Mouse (Mus musculus) CD8-positive naive resting alpha-beta T cell, adult 2 months (primary cell): Measurements from ENCODE around the gene 1110032A03Rik.

Experiments
- DNase-seq, 2 experiments: peaks; one replicate each; pipeline ENCODE4 v3.0.0; 2022; ENCODE audit warnings: low read depth in 2 of 2, low spot score in 2 of 2

The 1110032A03Rik gene

GRCm38 (mm10) chr9:50774026-50774462, 1.3 kb downstream of the 1110032A03Rik start:
- DNase-seq = no peak

GRCm38 (mm10) chr9:50770011-50770410, 5.3 kb downstream of the 1110032A03Rik start:
- no peak for DNase-seq

GRCm38 (mm10) chr9:50768107-50769002, 7.0 kb downstream of the 1110032A03Rik start, which contains the start of gene Fdxacb1:
Fdxacb1 (plus strand) TSS chr9:50768236.
- DNase-seq = peak; percentile 94 to 98

DNA sequence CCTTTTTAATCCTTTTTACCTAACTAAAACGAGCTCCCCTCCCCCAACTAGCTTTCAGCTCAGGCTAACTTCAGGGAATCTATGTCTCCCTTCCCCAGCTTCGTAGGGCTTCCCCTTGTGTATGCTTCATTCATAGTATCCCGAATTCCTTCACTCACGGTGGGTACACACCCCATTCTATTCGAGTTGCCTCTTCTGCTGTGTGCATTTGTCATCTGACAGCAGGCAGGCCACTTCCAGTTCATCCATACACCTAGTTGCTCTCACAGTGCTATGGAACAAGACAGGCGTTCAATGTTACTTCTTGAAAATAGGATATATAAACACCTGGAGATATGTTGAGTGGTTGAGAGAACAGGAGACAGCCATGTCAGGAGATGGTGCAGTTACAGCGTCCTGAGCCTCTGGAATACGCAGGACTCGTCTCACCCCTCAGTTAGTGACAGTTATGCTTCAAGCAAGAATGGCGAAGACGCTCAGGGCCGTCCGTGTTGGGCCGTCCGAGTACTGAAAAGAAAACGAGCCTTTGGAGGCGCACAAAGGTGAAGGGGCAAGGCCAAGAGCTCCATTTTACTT, 7.7 kb downstream of the 1110032A03Rik start:
- DNase-seq = no peak

- no peak for DNase-seq
Measured at GRCm38 (mm10) chr9:50763331-50763730, 12.0 kb downstream of the 1110032A03Rik start.

DNA sequence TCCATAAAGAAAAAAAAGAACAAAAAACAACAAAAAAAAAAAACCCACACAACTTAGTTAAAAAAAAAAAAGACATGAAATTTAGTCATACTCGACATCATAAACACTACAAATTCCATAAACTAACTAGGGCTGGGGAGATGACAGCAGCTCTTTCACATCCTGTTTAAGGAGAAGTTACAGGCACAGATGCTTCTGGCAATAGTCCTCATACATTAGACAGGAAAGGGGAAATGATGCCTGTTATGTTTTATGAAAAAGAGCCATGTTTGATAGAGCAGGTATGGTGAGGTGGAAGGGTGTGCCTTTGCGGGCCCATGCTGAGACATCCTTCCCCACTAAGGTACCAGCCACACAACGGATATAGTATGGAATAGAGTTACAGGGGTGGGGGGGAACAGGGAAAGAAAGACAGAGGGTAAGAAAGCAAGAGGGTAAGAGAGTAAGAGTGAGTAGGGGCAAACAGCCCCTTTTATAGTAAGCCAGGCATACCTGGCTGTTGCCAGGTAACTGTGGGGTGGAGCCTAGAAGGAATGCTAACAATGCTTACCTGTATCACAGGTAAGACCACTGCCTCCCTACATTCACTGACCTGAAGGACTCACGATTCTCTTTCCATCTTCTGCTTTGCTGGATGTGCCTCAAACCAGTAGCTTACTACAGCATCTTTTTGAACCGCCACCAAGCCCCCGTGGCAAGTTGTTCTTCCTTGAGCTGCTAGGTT, 13.6 kb downstream of the 1110032A03Rik start:
- DNase-seq = no peak

DNA sequence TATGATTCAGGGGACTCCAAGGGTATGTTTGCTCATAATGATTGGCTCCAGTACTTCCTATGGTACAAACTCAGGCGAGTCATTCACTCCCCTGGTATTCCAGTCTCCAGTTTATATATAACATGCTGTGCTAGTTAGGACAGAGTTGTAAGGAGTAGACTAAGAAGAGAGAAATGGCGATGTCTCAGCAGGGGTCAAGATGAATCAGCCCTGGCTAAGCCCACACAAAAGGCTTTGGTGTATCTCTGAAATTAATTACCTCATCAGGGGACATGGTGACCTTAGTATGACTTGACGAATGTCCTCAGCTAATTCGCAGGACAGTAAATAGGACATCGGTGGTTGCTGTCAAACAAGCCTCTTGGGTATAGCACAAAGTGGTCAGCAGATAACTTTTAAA, 18.6 kb downstream of the 1110032A03Rik start:
- DNase-seq = no peak

DNA sequence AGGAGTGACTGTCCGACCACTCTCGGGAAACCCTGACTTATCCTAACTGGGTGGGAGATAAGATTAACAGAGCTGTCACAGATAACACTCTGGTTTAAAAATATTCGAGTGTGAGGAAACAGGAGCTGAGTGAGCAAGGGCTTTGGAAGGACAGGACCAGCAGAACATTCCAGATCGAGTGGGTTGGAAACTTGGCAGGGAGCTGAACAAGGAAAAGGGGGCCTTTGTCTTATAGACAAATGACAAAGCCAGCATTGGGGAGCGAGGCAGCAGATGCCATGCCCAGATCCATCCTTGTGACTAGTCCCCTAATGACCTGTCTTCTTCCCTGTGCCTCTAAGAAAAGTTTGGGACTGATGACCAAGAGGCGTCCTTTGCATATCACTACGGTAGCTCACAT, 21.4 kb downstream of the 1110032A03Rik start:
- no peak for DNase-seq

- no peak for DNase-seq
Measured at GRCm38 (mm10) chr9:50752784-50753615, 22.3 kb downstream of the 1110032A03Rik start.

DNA sequence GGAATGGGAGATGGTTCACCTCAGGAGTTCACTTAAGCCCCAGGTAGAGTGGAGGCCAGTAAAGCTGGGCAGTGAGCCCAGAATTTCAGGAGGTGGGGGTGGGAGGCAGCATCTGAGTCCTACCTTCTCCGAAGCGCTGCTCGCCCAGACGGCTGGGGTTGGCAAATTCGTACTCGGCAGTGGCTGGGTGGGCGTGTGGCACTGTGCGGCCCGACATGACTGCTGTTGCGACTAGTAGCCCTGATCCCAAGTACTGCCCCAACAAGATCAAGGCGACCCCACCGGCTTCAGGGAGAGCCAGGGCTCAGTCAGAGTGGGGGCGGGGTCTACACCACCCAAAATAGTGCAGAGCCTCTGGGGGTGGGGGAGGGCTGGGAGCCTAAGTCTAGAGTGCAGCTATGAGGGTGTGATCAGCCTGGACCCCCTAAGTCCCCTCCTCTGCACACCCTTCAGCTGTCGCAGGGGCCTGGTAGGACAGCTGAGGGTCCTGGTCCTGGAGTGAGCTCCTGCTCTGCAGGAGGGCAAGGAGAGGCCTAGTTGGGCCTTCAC, 23.2 kb downstream of the 1110032A03Rik start, which contains the start of gene Hspb2:
Hspb2 (minus strand) TSS at position 301 of the 549 bp plus-strand sequence.
- no peak for DNase-seq

- DNase-seq = no peak
Measured at GRCm38 (mm10) chr9:50751323-50751722, 24.0 kb downstream of the 1110032A03Rik start, which contains the start of gene Cryab. Cryab (plus strand) TSS chr9:50751325.

DNA sequence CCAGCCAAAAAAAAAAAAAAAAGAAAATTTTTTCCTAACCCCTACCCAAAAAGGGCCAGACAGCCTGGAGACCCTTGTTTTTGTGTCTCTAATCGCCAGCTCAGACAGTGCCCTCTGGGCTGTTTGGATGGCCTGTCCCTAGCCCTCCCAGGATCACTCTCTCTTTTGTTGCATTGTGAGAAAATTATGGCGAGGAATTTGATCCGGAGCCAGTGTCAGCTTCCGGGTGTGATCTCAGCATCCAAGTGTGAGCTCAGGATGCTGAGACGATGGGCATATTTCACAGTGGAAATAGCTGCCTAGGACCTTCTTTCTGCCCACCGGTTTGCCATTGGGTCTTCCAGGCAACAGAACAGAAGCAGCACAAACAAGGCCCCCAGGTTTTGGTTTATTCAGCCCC, 24.6 kb downstream of the 1110032A03Rik start:
- DNase-seq = no peak

GRCm38 (mm10) chr9:50746214-50746677, 29.1 kb downstream of the 1110032A03Rik start, which contains the start of gene 2310030G06Rik:
2310030G06Rik (minus strand) TSS chr9:50746536.
- no peak for DNase-seq

DNA sequence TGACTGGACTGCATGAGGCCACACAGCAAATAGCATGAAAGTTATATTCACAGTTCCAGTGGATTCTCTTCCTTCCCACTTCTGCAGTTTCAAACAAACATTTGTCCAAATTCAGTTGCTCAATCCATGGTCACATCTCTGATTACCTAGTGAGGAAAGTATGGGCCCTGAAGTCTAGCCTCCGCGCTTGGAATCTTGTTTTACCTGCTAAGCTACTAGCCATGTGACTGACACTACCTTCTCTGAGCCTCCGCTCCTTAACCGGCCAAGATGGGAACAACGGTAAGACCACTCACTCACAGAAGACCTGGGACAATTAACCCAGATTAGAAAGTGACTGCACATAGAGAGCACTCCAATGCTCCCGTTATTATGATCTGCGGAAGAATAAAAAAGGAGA, 29.5 kb downstream of the 1110032A03Rik start:
- no peak for DNase-seq

DNA sequence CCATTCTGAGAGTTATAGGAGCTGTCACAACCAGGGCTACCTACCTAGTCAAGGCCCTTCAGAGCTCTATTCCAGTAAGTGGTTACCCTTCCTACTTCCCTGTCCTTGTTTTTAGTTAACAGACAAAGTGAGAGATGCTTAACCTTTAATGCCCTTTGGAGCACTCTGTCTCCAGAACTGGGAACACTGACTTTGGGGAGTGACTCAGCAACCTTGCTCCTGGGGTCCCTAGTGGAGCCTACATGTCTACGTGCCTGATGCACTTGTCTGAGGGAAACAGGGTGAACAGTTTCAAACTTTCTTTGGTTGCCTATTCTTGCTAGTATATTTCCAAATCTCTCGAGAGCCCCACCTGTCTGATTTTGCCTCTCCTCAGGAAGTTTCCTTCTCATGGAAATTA, 32.6 kb downstream of the 1110032A03Rik start:
- DNase-seq = no peak

DNA sequence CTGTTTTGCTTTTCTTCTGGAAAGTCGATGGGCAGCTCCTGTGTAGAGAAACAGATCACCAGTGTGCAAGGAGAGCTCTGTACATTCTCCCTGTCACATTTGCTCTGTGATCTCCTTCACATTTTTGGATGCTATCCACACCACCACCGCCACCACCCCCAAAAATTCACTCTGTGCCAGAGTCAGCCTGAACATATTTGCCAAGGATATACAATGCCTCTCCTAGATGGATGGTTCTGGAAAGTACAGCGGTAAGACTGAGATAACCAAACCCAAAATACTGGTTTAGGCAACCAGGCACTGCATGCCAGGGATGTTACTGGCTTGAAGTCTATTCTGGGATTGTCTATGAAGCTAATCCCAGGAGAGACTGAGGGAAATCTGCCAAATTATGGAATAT, 33.1 kb downstream of the 1110032A03Rik start:
- DNase-seq = no peak

- no peak for DNase-seq
Measured at GRCm38 (mm10) chr9:50740867-50741784, 34.2 kb downstream of the 1110032A03Rik start.

DNA sequence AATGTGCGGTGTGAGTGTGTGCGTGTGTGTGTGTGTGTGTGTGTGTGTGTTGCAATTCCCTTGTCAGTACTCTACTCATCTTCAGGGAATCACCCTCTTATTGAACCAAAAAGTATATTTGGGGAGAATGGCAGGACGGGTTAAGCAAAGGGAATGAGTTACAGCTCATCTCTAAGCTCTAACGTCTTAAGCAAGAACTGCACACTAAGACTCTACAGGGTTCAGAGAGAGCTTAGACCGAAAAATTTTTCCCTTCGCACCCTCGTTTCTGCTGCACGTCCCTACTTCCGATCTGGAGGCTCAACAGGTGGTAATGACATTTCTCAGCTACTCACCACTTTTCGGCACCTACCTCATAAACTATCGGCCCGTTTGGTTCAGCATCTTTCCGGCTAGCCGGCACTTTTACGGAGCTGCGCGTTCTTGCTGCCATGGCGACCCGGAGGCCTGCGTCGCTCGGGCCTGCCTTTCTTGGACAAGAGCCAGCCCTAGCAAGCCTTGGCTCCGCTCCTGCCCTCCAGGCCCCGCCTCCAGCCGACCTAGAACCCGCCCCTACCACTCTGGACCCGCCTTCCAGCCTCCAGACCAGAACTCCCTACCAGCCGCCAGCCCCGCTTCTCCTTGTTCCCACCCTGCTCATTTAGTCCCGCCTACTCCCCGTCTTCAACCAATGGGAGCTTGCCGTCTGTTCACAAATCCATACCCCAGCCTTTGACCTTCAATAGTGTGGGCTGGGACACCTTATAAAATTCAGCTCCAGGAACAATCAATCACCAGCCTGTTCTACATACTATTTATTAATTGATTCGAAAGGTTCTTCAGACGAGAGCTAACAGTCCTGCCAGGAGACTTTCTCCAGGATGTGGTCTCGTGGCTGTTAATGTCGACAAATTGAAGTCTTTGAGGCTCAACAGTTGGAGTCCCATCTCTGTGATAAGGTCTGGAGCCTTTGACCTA, 36.1 kb downstream of the 1110032A03Rik start, which contains the start of gene Dixdc1:
Dixdc1 (minus strand) TSS at position 604 of the 957 bp plus-strand sequence.
- DNase-seq = peak; percentile 60 to 76
